Mouse (Mus musculus) liver, embryonic 18 days (tissue): ENCODE data around the gene Gm11492. TPM values are rescaled to one million over a fixed set of nuclear protein-coding genes. Genes with fewer than 3 reads are reported as not detected.

Source experiments
- polyA plus RNA-seq: library from polyadenylated mRNA; depleted of rRNA; stranded (reverse); fragments of >200 nt; gene quantifications from 2 replicates; pipeline ENCODE4 v1.2.3, GENCODE M21; 2012; rRNA removed

Gene Gm11492
- polyA plus RNA-seq: not detected in 2 replicates

GRCm38 (mm10) chr11:87566501-87566900, at the start of gene Gm11492:
TSS of gene Gm11492 (plus strand) at chr11:87566653.

GRCm38 (mm10) chr11:87568255-87568953, 2.0 kb downstream of the Gm11492 start, which contains the start of gene Sept4:
TSS of gene Sept4 (plus strand) at chr11:87568903.

DNA sequence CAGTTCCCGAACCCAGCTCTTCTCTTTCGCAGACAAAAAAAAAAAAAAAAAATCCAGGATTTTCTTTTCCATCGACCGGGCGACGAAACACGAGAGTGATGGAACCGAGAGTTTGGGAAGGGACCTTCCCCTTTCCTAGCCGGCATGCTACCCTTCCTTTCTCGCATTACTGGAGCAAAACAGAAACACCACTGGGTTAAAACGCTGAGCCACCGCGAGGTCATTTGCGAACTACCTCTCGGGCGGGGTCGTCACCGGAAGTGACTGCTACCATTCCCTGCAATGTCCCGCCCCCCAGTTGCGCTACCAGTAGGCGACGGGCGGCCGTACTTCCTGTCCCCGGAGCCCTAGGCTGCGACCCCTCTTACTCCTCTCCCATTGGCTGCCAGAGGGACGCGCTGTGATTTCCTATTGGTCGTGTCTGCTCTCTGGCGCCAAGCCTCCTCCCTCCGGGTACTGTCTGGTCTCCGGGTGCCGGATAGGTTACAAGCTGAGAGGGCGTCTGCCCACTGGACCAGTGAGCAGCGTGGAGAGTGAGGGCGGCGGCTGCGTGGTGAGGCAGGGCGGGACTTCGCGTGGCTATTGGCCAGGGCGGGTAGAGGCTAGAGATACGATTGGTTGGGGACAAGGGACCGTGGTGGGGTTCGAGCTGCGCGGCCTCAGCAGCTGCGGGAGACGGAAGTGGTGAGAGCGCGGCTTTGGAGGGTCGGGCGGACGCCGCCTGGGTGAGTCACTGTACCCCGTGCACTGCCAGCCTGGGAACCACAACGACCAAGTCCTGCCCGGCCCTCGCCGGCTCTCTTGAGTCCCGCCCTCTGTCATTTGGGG, 25.3 kb downstream of the Gm11492 start, which contains the start of gene Mtmr4:
Mtmr4 (plus strand) TSS at position 637 of the 828 bp plus-strand sequence.

GRCm38 (mm10) chr11:87616790-87617474, 50.5 kb downstream of the Gm11492 start, which contains the start of gene Hsf5:
TSS of gene Hsf5 (plus strand) at chr11:87617164.

Other genes with a start within 250 kb of the Gm11492 start
- 1.3 and 1.4 TPM in 2 replicates for gene Ppm1e, start 207.6 kb upstream of the Gm11492 start, polyA plus RNA-seq
- gene Rad51c, start 161.7 kb upstream of the Gm11492 start, polyA plus RNA-seq: 2.1 and 2.4 TPM in 2 replicates
- gene Tex14, start 161.6 kb upstream of the Gm11492 start, polyA plus RNA-seq: 0.08 and 0.12 TPM in 2 replicates
- gene Sept4, start 2.2 kb downstream of the Gm11492 start, polyA plus RNA-seq: 12.1 and 13.3 TPM in 2 replicates
- gene Mtmr4, start 25.5 kb downstream of the Gm11492 start, polyA plus RNA-seq: 6.6 and 7.2 TPM in 2 replicates
- 0.01 and 0.02 TPM in 2 replicates for gene Hsf5, start 50.5 kb downstream of the Gm11492 start, polyA plus RNA-seq
- gene Rnf43, start 96.1 kb downstream of the Gm11492 start, polyA plus RNA-seq: 4.0 and 5.3 TPM in 2 replicates
- gene Supt4a, start 170.9 kb downstream of the Gm11492 start, polyA plus RNA-seq: 86.8 and 87.5 TPM in 2 replicates
- gene Tspoap1, start 193.9 kb downstream of the Gm11492 start, polyA plus RNA-seq: 3.8 and 4.7 TPM in 2 replicates
- gene Mpo, start 226.9 kb downstream of the Gm11492 start, polyA plus RNA-seq: 129 and 195 TPM in 2 replicates